Mouse (Mus musculus): ENCODE measurements around the gene Asrgl1.

The Asrgl1 gene

GRCm38 (mm10) chr19:9071456-9072156, 63.8 kb downstream of the Asrgl1 start:
- DNase-seq (ENCODE audit: low spot score in 2 of 2), result peak; percentile 22 to 23

- no peak for DNase-seq (ENCODE audit: low spot score in 2 of 2)
Observed at GRCm38 (mm10) chr19:9070316-9070715, 65.1 kb downstream of the Asrgl1 start.

- peak; percentile 28 to 41 for DNase-seq (ENCODE audit: low spot score in 2 of 2)
Observed at GRCm38 (mm10) chr19:9069687-9070307, 65.6 kb downstream of the Asrgl1 start.

- no peak for DNase-seq (ENCODE audit: low spot score in 2 of 2)
Observed at GRCm38 (mm10) chr19:9067292-9067691, 68.1 kb downstream of the Asrgl1 start.

- DNase-seq (ENCODE audit: low spot score in 2 of 2), result peak; percentile 20 to 40
Observed at GRCm38 (mm10) chr19:9065621-9066561, 69.5 kb downstream of the Asrgl1 start.

- no peak for DNase-seq (ENCODE audit: low spot score in 2 of 2)
Observed at GRCm38 (mm10) chr19:9063831-9064230, 71.6 kb downstream of the Asrgl1 start.

- no peak for DNase-seq (ENCODE audit: low spot score in 2 of 2)
Observed at GRCm38 (mm10) chr19:9062822-9063221, 72.6 kb downstream of the Asrgl1 start.

- DNase-seq (ENCODE audit: low spot score in 2 of 2), result no peak
Observed at GRCm38 (mm10) chr19:9061221-9061893, 74.1 kb downstream of the Asrgl1 start.

- no peak for DNase-seq (ENCODE audit: low spot score in 2 of 2)
Observed at GRCm38 (mm10) chr19:9060103-9060502, 75.3 kb downstream of the Asrgl1 start.
